Mouse (Mus musculus) stomach, postnatal 0 days (tissue): Measurements from ENCODE around the gene Cox18. TPM values are rescaled to one million over a fixed set of nuclear protein-coding genes. Genes with fewer than 3 reads are reported as not detected.

Experiments used
- ATAC-seq: fragments of 200-750 bp; cut with Nextera tagmentation; 2 replicates; pipeline ENCODE4 v1.8.0; 2017; ENCODE audit not compliant: low FRiP score, low TSS enrichment
- DNase-seq: peaks from one replicate; pipeline ENCODE4 v3.0.0-alpha.2; 2016; ENCODE audit warnings: low spot score
- H3K27ac ChIP-seq: fragments of 300-500 bp; sonication (generic); replicated peaks from 2 replicates; pipeline ENCODE4 v1.5.1; 2014; ENCODE audit warnings: mild to moderate bottlenecking, control low read depth
- H3K27me3 ChIP-seq: fragments of 300-500 bp; sonication (generic); 2 replicates; pipeline ENCODE4 v1.6.1; 2014; ENCODE audit warnings: low read length; ENCODE audit not compliant: control insufficient read depth, insufficient read depth
- H3K36me3 ChIP-seq: fragments of 300-500 bp; sonication (generic); 2 replicates; pipeline ENCODE4 v1.6.1; 2014; ENCODE audit warnings: low read length, mixed read lengths; ENCODE audit not compliant: control insufficient read depth, insufficient read depth
- H3K4me1 ChIP-seq: fragments of 300-500 bp; sonication (generic); replicated peaks from 2 replicates; pipeline ENCODE4 v1.6.1; 2014; ENCODE audit warnings: antibody characterized with exemption; ENCODE audit not compliant: control insufficient read depth, insufficient read depth
- H3K4me2 ChIP-seq: fragments of 300-500 bp; sonication (generic); replicated peaks from 2 replicates; pipeline ENCODE4 v1.6.1; 2014; ENCODE audit warnings: low read depth, mild to moderate bottlenecking, control low read depth, moderate library complexity
- H3K4me3 ChIP-seq: fragments of 300-500 bp; sonication (generic); 2 replicates; pipeline ENCODE4 v1.5.1; 2014; ENCODE audit warnings: low read depth, low read length, control low read depth
- H3K9ac ChIP-seq: fragments of 300-500 bp; sonication (generic); 2 replicates; pipeline ENCODE4 v1.6.1; 2014; ENCODE audit warnings: mild to moderate bottlenecking, low read length, control low read depth, mixed read lengths
- H3K9me3 ChIP-seq: fragments of 300-500 bp; sonication (generic); 2 replicates; pipeline ENCODE4 v1.6.1; 2016; ENCODE audit warnings: low read length; ENCODE audit not compliant: control insufficient read depth
- CTCF ChIP-seq: IDR thresholded peaks from 2 replicates; pipeline ENCODE4 v1.5.1; 2016; ENCODE audit warnings: antibody characterized with exemption, low read depth, mild to moderate bottlenecking, moderate library complexity
- EP300 ChIP-seq: optimal IDR thresholded peaks from 2 replicates; pipeline ENCODE3; 2016; ENCODE audit warnings: antibody characterized with exemption
- WGBS: fragments of 180-500 bp; shearing (Covaris S2); extraction: QIAGEN DNeasy Blood & Tissue Kit; methylation state at CpG from one replicate; pipeline ENCODE4 v1.1.7; 2014; 5-methylcytosine and 5-hydroxymethylcytosine counted together
- polyA plus RNA-seq: library from polyadenylated mRNA; unstranded; fragments of >200 nt; fragmentation: Nextera tagmentation; extraction: Ambion mirVana; gene quantifications from 2 replicates; pipeline ENCODE4 v1.2.1, GENCODE M21; 2015

Gene Cox18
- polyA plus RNA-seq, 1 experiment from 2014 or later = 24.0 TPM

DNA sequence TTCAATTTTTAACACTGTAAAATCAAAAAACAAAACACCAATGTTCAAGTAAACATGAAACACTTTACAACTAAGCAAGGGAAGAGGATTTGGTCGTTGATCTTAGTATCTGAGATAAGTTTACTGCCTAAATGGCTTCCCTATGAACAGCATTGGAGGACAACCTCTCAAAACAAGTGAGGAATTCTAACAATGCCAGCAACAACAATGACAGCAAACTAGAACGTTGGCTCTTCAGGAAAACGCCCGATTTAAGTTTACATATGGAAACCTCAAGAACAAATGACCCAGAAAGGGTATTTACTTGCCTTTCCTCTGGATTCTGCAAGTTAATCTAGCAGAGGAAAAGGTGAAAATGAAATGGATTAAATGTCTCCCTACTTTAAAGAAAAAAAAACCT, 21.6 kb upstream of the Cox18 start:
- H3K4me2 ChIP-seq = no peak overlapping the region
- ATAC-seq (no peak), DNase-seq (no peak)
- H3K9me3 ChIP-seq = no peaks in the 10 kb centered on the region
- H3K27ac ChIP-seq = no peak overlapping the region
- no peaks in the 10 kb centered on the region for H3K27me3 ChIP-seq
- WGBS = 42% methylated on average over 4 of the region's 4 CpGs
- TF ChIP-seq EP300 (no peak), CTCF (no peak)
- peaks cover 30% of the 10 kb centered on the region for H3K36me3 ChIP-seq
- H3K4me3 ChIP-seq = no peak overlapping the region
- no peak overlapping the region for H3K9ac ChIP-seq
- H3K4me1 ChIP-seq = no peaks in the 10 kb centered on the region

DNA sequence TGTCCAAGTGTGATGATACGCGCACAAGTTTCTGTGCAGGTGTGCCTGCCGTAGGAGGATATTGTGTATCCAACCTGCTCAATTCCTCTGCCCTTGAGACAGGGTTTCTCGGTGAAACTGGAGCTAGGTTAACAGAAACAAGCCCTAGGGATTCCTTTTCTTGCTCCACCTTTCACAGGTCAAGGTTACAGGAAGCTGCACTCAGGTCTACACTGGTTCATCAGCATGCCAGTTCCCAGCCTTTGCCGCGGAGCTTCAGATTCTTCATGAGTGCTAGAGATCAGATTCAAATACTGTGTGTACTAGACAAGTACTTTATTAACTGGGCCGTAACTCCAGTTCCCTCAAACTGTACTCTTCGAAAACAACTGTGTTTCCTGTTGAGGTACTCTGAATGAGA, 11.4 kb upstream of the Cox18 start:
- Histone ChIP-seq H3K27ac (no peak overlapping the region), H3K4me1 (no peaks in the 10 kb centered on the region), H3K27me3 (no peaks in the 10 kb centered on the region), H3K4me3 (no peak overlapping the region), H3K9me3 (no peaks in the 10 kb centered on the region), H3K36me3 (peaks cover 29% of the 10 kb centered on the region), H3K9ac (no peak overlapping the region), H3K4me2 (no peak overlapping the region)
- TF ChIP-seq CTCF (no peak), EP300 (no peak)
- 94% methylated on average over 8 of the region's 8 CpGs for WGBS
- DNase-seq = no peak
- no peak for ATAC-seq

- DNase-seq = no peak
- Histone ChIP-seq H3K27me3 (no peaks in the 10 kb centered on the region), H3K9ac (no peak overlapping the region), H3K4me3 (no peak overlapping the region), H3K9me3 (no peaks in the 10 kb centered on the region), H3K36me3 (peaks cover 25% of the 10 kb centered on the region), H3K27ac (no peak overlapping the region), H3K4me1 (no peaks in the 10 kb centered on the region), H3K4me2 (no peak overlapping the region)
- no peak for ATAC-seq
- TF ChIP-seq CTCF (no peak), EP300 (no peak)
- WGBS = 93% methylated on average over 4 of the region's 4 CpGs
These were observed 9.5 kb upstream of the Cox18 start for GRCm38 (mm10) chr5:90233305-90233704.

DNA sequence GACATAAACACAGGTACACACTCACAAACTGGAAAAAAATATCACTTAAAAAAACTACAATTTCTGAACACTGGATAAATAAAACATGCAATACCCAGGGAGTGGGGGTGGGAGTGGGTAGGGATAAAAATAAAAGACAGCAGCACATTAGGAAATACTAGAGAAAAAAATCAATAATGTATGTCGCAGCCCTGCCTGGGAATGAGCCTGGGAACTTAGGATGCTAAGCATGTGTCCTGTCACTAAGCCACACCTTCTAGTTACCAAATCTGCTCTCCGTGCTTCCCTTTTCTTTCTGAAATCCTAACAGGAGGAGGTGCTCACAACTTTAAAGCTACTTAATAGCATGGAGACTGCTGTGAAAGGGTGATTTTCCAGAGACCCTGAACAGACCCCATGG, 6.0 kb upstream of the Cox18 start:
- DNase-seq (no peak), ATAC-seq (no peak)
- H3K4me3 ChIP-seq = no peak overlapping the region
- peaks cover 9% of the 10 kb centered on the region for H3K36me3 ChIP-seq
- no peak overlapping the region for H3K27ac ChIP-seq
- H3K4me2 ChIP-seq = no peak overlapping the region
- TF ChIP-seq CTCF (no peak), EP300 (no peak)
- H3K27me3 ChIP-seq = no peaks in the 10 kb centered on the region
- no peaks in the 10 kb centered on the region for H3K9me3 ChIP-seq
- H3K4me1 ChIP-seq = no peaks in the 10 kb centered on the region
- 81% methylated on average over 2 of the region's 2 CpGs for WGBS
- H3K9ac ChIP-seq = no peak overlapping the region

DNA sequence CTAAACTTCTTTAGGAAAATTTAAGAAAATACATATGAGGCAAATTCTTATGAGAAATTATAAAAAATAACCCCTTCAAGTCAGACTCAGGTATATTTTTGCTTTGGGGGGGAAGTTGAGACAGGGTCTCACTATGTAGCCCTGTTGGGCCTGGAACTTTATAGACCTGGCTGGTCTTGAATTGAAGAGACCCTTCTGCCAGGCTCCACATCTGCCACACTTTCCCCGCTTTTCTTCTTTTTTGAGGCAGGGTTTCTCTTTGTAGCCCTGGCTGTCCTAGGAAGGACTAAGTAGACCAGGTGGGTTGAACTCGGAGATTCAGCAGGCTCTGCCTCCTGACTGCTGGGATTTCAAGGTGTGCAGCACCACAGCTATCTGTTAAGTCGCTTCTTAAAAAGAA, 2.9 kb upstream of the Cox18 start:
- Histone ChIP-seq H3K4me2 (no peak overlapping the region), H3K27me3 (no peaks in the 10 kb centered on the region), H3K4me1 (0 out of 2 replicates have a peak, but pooled peaks cover 2% of the 10 kb centered on the region), H3K4me3 (no peak overlapping the region), H3K9ac (no peak overlapping the region), H3K9me3 (no peaks in the 10 kb centered on the region), H3K36me3 (peaks cover 3% of the 10 kb centered on the region; the same call in 1 of the 2 replicates), H3K27ac (no peak overlapping the region)
- TF ChIP-seq CTCF (no peak), EP300 (no peak)
- 95% methylated on average over 3 of the region's 3 CpGs for WGBS
- no peak for ATAC-seq
- DNase-seq = no peak

DNA sequence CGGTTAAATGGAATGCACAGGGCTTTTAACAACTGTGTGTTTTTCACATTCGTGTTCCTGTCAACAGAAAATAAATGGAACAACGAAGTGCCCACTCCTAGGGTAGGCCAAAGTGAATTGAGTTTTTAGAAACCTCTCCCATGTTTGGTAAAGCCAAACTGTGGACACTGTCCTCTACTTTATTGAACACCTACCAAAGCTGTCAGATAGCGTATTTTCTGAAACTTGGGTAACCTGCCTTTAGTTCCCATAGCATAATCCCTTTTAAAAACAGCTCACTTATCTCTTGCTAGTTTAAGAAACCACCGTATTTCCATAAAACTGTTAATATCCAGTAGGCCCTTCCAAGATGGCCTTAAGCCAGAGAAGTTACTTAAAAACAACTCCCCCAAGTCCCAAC, 929 bp upstream of the Cox18 start:
- peaks cover 5% of the 10 kb centered on the region; the same call in 1 of the 2 replicates for H3K36me3 ChIP-seq
- TF ChIP-seq EP300 = no peak
- no peak overlapping the region for H3K4me3 ChIP-seq
- 77% methylated on average over 5 of the region's 5 CpGs for WGBS
- H3K9me3 ChIP-seq = no peaks in the 10 kb centered on the region
- 0 out of 2 replicates have a peak, but pooled peaks cover 2% of the 10 kb centered on the region for H3K4me1 ChIP-seq
- no peak overlapping the region for H3K4me2 ChIP-seq
- ATAC-seq (no peak), DNase-seq (no peak)
- H3K27me3 ChIP-seq = no peaks in the 10 kb centered on the region
- no peak overlapping the region; the same call in 1 of the 2 replicates for H3K27ac ChIP-seq
- no peak overlapping the region for H3K9ac ChIP-seq
